Mouse (Mus musculus) bone marrow, adult 2 months (tissue): Measurements from ENCODE around the gene Rab27a.

Source experiments
- CTCF ChIP-seq: fragments of 200-500 bp; IDR thresholded peaks from 2 replicates; pipeline ENCODE4 v1.5.1; 2011; ENCODE audit warnings: low read length, control low read depth; ENCODE audit not compliant: control insufficient read depth, insufficient read depth
- POLR2A ChIP-seq: fragments of 200-500 bp; IDR thresholded peaks from 2 replicates; pipeline ENCODE4 v1.6.1; 2011; ENCODE audit warnings: low read depth, mild to moderate bottlenecking, control low read depth, low read length, borderline replicate concordance; ENCODE audit not compliant: control insufficient read depth

DNA sequence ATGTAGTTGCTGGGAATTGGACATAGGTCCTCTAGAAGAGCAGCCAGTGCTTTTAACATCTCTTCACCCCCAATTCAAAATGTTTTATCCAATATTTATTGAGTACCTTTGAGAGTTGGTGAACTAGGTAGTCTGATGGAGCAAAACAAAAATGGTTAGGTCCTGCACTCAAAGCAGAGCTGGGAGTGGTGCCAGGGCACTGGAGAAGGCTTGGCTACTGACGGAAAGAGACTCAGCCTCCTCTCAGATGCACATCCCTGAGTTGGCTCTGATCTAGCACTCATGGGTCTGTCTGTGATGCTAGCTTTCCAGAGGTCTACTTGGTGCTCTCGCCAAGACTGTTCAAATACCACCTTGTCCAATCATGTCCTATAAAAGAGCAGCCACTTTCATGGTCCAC is 53.2 kb downstream of the Rab27a start:
- TF ChIP-seq POLR2A (no peak), CTCF (no peak)
